Mouse (Mus musculus) cerebellum, adult (tissue): ENCODE data around the gene Ski.
"Not testable (repeated sequence)": the region's sequence is repeated elsewhere in the genome, so short reads cannot be mapped to it uniquely, and the experiment has no call there.

ENCODE experiments used
- ATAC-seq: cut with Nextera tagmentation; 2 replicates; pipeline ENCODE4 v1.9.2; 2017; ENCODE audit warnings: mild to moderate bottlenecking, moderate library complexity, mixed read lengths; ENCODE audit not compliant: insufficient number of reproducible peaks, low FRiP score, low TSS enrichment

Ski gene

DNA sequence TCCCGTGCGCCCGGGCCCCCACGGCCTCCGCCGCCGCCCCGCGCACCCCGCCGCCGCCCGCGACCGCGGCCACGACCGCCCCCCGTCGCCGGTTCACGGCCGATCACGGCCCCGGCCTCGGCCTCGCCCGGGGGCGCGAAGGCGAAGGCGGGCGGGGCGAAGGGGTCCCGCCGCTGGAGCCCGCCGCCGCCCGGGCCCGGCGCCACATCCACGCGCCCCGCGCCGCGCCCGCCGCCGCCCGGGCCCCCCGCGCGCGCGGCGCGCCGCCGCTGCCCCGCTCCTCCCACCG, at the start of gene Ski:
Gene Ski, minus strand, starts transcription at position 41 of the 289 bp plus-strand sequence.
- no peak for ATAC-seq

DNA sequence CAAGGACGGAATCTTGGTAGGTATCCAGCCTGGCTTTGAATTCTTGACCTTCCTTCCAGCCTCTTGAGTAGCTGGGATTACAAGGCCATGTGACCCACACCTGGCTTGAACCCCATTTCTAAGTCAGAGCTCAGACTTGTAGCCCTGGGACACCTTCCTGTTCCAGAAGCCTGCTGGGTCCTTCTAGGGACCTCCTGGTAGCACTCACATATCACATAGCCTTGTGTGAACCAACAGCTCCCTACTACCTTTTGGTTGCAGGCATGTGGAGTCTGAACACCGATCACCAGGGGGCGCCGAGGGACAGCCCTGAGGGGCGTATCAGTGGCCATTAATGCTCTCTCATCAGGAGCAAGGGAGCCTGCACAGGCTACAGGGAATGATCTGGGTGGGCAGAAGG, 46.0 kb upstream of the Ski start:
- no peak for ATAC-seq

DNA sequence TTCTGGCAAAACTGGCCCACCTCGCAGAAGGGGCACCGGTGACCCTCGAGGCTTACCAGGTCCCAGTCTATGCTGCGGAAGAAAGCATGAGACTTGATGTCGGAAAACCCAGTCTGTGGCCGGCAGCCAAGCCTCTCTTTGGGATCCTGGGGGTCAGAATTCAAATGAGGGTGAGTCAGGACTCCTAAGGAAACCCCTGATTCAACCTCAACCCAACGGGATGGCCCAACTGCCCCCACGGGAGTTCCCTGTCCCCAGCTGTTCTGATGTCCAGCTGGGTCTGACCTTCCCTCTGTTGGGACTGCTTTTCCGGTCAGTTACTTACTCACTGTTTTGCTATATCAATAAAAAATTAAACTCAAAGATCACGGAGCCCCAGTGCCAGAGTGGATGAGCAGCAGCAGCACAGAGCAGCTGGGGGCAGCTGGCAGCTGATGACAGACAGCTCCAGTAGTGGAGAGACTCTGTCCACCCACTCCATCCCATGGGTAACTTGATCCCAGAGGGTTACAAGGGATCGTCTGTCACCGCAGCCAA, 45.3 kb upstream of the Ski start:
- no peak for ATAC-seq

DNA sequence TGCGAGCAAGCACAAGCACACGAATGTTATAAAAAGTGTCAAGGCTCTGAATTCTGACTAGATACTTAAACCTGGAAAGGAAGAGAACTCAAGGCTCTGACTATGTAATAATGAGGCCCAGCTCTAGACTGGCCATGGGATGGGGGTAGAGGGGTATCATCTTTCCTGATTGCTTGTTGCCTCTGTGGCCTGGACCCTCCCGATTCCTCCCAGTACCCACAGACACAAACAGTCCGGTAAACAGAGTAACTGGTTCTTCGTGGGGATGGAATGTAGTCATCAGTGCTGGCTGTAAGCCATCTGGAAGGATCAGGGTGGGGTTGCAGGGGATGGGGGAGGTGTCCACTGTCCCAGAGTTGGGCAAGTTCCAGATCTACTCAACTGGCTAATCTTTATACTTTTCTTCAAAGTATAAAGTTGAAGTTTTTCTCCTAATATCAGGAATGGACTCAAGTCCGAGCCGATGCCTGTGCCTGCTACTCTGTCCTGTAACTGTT, 44.7 kb upstream of the Ski start:
- ATAC-seq = no peak

DNA sequence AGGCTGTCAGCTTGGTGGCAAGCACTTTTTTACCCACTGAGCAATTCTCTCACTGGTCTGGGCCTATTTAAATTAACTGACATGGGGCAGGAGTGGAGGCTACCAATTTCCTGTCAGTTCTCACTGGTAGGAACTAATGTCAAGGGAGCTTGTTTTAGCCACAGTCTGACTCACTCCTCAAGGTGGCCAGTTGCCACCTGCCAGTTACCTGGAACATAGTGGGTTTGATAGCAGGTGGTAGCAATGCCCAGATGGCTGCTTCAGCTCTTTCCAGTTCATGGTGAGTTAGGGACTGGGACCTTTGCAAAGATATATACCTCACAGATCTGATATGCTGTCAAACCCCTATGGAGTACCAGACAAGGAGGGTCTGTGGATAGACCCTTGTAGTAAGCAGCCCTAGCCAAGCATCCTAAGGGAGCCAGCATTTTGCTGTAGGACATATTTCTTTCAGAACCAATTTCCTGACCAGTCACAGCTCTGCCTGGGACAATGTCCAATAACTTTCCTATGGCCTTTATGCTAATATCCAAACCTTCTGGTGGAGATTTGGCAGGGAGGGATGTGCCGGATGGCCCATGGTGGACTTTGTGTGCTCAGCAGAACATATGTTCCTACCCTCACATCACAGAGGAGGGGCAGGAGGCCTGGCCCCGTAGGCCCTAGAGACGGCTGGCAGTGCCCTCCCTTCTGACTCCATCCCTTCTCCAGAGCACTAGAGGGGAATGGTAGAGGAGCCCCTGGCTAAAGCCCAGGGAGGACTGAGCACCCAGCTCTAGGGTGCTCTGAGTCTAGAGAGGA, 42.3 kb upstream of the Ski start:
- peak; percentile 83 for ATAC-seq

DNA sequence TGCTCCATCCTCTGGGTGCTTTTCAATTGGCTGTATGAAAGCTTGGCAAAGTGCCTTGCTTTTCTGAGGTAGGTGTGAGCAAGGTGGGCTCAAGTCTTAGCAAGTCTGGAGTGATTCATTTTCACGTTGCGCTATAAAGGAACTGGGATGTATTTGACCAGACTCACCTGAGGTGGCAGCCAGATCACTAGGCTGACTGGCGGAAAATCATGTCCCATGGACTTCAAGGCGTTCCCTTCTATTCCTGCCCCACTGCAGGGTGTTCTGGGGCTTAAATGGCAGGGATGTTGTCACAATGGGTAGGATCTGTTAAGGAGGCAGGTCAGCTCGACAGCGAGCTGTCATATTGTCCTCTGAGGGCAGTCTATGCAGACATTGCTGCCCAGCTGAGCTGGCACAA, 29.9 kb upstream of the Ski start:
- ATAC-seq = no peak

DNA sequence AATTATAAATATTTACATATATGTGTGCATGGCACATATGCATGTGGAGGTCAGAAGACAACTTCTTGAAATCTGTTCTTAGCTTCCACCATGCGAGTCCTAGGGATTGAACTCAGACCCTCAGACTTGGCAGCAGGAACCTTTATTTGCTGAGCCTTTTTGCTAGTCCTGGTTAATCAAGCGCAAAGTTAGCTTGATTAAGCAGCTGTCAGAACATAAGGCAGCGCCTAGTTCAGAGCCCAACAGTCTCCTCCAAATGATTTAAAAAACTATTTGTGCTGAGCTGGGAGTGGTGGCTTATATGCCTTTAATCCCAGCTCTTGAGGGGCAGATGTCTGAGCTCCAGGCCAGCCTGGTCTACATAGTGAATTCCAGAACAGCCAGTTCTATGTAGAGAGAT, 28.8 kb upstream of the Ski start:
- ATAC-seq = no peak

DNA sequence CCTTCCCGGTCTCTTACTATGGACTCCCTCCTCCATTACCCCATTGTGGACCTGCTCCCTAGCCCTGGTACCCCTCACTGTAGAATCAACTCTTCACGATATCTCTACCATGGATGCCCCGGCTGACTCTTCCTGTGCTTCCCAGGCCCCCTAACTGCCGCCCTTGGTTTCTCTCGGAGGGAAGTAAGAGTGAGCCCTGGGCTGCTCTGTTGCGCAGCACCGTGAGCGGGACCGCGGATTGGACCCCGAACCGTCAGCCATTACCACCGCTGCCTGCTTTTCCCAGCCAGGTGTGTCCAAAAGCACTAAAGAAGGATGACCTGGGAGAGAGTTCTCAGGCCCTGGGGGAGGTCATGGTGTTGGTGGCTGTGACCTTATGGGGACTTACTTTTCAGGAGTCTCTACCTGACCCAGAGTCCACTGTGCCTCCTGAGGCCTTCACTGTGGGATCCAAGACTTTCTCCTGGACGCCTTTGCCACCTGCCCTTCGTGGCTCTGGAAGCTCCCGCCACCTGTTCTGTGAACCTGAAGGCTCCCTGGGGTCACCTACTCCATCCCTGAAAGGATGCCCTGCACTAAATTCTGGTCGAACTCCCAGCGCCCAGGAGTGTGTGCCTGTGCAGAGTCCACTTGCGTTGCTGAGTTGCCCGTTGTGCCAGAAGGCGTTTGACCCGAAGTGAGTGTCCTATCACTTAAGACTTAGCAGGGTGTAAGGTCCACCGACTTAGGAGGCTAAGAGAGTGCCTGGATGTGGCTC, 28.1 kb upstream of the Ski start:
- ATAC-seq = no peak

DNA sequence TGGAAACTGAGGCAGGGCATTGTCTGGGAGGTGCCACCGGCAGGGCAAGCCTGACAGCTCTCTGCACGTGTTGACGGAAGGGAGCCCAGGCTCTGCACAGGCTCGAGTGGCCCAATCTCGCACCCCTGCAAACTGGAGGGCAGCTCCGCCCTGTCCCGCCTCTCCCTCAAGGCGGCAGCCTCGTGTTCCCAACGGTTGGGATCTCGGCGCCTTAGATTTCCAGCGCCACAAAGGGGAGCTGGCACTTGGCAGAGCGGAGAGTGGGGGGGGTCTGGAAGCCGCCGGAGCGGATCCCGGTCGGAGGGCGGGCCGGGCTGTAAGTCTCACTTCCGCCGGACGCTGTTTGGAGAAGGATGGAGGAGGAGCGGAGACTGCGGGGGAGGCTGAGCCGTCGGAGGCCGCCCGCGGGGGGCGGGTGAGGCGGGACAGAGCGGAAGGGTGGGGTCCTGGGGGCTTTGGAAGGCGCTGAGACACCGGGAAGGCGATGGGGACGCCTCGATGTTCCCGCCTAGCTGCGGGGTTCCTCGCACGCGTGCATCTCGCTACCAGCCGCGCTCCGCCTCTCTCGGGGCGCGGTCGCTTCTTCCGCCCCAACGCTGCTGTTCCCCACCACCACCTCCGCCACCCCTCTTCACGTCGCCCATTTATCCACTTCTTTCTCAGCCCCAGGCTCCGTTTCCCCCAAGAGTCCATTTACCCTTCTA, 27.4 kb upstream of the Ski start, which contains the start of gene Faap20:
Gene Faap20, plus strand, starts transcription at position 155 of the 704 bp plus-strand sequence.
- peak; percentile 59 for ATAC-seq

DNA sequence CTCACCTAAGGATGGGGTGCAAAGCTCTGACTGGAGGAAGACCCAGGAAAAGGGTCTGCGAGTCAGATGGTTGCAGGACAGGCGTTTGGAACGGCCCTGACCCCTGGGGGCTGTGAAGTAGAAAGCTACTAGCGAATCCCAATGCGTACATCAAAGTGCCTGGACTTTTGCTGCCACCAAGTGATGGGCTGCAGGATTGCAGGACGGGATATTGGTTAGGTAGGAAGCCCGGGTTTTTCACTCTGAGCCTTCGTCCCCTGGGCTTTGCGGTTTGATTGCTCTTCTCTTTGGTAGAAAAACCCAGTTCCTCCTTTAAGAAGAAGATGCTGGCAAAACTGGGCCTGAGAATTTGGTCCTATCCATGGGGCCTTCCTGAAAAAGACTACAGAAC, 26.9 kb upstream of the Ski start:
- peak; percentile 17; the same call in 1 of the 2 replicates for ATAC-seq

DNA sequence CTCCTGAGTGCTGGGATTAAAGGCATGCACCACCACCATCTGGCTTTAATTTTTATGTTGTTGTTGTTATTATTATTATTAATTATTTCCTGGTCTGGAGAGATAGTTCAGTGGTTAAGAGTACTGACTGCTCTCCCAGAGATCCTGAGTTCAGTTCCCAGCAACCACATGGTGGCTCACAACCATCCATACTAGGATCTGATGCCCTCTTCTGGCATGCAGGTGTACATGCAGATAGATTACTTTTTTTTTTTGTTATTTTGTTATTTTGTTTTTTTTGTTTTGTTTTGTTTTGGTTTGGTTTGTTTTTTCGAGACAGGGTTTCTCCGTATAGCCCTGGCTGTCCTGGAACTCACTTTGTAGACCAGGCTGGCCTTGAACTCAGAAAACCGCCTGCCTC, 25.7 kb upstream of the Ski start:
- ATAC-seq = not testable (repeated sequence)

DNA sequence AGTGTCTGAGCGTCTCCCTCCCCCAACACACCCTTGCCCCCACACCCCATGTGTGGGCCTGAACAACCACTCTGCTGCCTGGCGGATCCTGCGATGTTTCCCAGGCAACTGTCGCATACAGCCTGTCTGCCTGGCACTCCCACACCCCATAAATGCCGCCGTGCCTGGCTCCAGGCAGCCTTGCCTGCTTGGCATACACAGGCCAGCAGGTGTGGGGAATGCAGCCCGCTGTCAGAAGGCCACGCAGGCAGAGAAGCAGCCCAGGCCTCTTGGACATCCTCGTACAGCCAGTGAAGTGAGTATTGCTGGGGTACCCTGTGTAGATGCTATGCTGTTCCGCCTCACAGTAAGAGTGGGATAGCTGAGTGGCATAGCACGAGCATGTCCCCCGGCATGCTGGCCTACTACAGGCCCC, 24.3 kb upstream of the Ski start:
- ATAC-seq = peak; percentile 31

DNA sequence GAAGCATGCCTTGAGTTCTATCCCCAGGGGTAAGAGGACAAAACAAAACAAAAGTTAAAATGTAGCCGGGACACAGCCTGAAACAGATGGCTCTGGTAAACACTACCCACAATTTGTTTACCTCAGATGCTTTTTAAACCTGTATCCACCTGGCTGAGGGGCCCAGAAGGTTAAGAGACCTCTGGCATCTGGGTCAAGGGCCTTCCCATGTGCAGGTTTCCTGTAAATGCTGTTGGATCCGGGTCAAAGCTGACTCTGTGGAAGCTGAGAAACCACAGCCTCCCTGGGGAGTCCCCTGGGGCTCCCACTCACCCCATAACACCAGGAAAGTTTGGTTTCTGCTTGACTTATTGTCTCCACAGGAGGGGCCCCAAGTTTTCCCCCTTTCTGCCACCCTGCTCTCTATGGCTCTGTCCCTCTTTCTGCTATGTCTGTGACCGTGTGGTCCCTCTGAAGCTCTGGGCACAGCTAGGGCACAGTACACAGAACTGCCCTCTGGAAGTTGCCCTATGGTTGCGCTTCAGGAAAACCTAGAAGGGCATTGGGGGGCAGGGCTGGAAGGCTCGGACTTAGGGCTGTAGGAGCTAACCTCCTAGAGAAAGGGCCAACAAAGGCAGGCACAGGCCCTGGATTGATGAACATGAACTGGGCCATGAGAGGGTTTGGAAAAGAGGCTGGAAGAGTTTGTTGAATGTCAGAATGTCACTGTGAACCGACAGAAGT, 23.5 kb upstream of the Ski start:
- ATAC-seq = no peak

DNA sequence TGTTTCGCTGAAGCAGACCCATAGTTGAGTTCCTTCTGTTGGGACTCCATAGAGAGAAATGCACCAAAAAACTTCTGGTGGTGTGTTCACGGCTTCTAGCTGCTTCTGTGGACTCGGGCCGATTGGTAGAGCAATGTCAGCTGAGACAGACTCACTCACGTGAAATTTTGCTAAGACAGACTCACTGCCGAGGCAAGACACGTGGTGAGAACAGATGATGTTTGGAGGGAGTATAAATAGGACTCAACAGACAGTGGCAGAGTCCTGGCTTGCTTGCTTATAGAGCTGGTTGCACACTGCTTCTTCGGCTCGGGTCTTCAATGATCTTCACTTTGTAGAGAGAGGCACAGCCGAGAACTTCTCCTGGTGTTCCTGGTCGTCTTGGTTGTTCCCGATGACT, 20.8 kb upstream of the Ski start:
- ATAC-seq = no peak

DNA sequence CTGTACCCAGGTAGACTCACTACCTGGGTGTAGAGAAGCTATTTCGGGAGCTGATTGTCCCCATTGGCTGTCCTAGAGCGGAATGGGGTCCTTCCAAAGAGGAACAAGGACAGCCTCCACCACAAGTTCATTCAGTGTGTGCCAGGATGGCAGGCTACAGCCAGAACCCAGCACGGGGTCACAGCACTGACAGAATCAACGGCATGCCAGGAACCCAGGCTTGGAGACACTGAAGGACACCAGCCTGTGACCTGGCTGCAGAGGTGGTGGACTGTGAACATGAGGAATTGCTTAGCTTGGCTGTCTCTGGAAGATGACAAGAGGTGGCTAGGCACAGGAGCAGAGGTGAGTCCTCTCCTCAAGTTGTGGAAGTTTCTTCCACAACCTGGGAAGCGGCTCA, 19.9 kb upstream of the Ski start:
- ATAC-seq = no peak

DNA sequence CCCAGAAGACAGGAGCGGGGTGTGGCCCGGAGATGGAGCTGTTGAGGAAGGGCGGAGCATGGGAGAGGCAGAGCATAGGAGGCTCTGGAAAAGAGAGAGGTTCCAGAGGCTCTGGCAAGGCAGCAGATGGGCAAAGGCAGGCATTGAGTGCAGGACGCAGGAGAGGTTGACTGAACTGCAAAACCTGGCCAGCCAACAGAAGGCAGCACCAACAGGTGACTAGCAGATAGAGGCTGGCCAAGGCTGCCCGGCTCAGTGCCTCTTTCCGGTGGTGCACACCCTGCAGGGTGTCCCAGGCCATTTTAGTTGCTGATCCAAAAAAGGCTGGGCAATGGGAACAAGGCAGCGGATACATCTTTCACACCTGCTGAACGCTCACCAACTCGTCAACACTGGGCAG, 19.4 kb upstream of the Ski start:
- peak; percentile 80; the same call in 1 of the 2 replicates for ATAC-seq

DNA sequence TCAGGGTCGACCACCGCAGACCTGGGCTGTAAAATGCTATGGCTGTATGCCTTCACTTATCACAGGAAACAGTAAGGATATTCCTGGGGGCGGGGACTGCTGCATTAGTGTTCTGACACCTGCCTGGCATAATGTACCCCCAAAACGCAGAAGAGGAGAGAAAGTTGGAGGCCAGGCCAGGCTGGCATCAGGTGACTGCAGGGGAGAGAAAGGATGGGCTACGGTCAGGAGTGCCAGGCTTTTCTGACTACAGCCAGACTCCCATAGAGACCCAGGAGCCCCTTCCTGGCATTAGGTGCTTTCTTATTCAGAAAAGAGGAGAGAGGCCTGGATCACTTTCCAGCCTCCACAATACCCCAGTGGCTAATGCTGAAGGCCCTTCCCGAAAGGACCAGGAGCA, 17.1 kb upstream of the Ski start:
- ATAC-seq = no peak

DNA sequence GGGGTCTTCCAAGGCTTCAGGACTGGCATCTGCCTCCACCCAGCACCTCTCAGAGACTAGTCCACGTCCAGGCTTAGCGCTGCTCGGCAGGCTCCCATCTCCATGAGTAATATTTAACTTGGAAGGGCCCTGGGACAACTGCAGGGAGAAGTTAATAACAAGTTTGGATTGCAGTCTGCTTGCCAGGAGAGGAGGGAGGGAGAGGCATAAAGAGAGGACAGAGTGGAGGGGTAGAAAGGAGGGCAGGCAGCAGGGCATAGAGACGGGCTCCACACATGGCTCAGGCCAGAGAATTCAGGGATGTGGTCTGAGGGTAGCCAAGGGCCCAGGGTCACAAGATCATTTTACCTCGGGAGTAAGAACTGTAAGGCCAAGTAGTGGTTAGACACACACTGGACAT, 15.9 kb upstream of the Ski start:
- ATAC-seq = no peak

DNA sequence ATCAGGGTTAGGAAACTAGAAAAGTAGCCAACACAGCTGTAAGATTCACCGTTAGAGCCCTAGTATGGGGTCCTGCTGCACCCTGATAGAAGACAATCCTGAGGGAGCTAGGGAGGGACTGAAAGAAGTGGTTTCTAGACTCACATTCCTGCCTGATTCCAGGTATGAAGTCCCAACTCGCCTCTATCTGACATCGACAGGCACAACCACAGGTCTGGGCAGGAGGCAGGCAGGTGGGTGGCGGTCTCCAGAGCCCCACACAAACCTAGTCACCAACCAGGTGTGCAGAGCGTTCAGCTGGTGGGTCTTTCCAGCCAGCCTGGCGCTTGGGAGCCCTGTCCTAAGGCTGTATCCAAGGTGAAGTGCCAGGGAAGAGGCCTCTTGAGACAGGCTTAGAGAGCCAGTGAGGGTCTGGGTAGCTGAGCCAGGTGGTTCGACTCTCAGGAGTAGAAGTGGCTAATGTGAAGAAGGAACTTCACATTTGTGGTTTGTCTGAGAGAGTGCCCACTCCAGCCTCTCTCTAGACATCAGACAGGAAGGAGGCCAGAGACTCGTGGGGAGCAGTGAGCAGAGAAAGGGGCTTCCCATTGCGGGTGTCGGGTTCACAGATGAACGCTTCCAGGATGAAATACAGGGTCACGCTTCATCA, 14.5 kb upstream of the Ski start:
- no peak for ATAC-seq
